Mouse (Mus musculus) erythroblast, adult 5-6 weeks (primary cell): ENCODE results near the gene 1500009L16Rik. TPM values are rescaled to one million over a fixed set of nuclear protein-coding genes. Genes with fewer than 3 reads are reported as not detected.

Source experiments
- ATAC-seq: replicated peaks from 2 replicates; pipeline ENCODE4 v1.8.0; 2016; ENCODE audit warnings: moderate number of reproducible peaks, mild to moderate bottlenecking, moderate TSS enrichment, inconsistent platforms; ENCODE audit not compliant: poor library complexity, low FRiP score, severe bottlenecking
- total RNA-seq, 2 experiments: library from RNA; stranded (forward) in 1 of 2; stranded (reverse) in 1 of 2; fragments of 150-400 nt in 1 of 2; fragments of 200-764, 138-1000 nt in 1 of 2; gene quantifications; 2 replicates each; pipeline versions ENCODE4 v1.2.3 to v1.2.4; 2015 to 2017; ENCODE audit warnings: low replicate concordance in 2 of 2

1500009L16Rik gene
- total RNA-seq, 2 experiments from 2014 or later: not detected

DNA sequence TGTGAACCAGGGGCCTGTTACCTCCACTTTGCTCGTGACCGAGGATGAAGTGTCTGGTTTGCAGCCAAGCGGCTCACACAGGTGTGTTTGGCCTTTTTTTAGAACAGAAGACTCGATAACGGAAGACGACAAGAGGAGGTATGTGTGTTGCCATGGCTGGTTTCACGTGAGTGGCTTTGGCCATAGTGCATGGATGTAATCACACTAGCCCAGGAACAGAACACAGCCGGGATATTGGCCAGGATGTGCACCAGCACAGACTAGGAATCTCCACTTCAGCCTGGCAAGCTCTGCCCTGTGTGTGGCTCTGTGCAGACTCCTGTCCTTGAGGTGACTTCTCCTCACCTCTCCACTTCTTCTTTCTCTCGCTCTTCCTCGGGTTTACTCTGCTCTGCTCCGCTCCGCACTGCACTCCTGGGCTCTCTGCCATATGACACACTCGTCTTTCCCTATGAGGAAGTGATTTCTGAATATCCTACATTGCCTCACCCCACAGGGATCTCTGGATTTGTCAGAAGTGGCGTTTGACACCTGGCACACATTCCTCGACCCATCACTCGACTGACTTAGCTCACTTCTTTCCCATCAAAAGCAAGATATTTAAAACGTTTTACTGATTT lies 34.8 kb downstream of the 1500009L16Rik start:
- no peak for ATAC-seq

- no peak for ATAC-seq
Measured at GRCm38 (mm10) chr10:83758732-83759131, 36.1 kb downstream of the 1500009L16Rik start.

GRCm38 (mm10) chr10:83760535-83760934 lies 37.9 kb downstream of the 1500009L16Rik start:
- no peak for ATAC-seq

- no peak for ATAC-seq
Measured at GRCm38 (mm10) chr10:83763891-83764290, 41.2 kb downstream of the 1500009L16Rik start.

DNA sequence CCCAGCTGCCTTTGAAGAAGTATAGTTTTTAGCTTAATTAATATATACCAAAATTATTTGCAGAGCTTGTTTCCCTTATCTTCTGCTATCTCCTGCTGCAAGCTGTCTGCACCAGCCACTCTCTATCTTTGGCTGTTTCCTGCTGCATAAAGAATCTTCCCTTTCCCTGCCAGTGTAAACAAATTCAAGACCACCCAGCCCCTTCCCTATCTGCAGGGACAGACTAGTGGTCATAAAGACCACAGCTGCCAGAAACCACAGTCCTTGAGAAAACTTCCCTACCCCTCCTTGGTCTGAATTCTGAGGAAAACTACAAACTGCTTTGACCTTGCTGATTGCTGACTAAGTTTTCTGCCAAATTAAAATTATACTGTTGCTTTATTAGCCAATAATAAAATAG lies 44.2 kb downstream of the 1500009L16Rik start:
- no peak for ATAC-seq

DNA sequence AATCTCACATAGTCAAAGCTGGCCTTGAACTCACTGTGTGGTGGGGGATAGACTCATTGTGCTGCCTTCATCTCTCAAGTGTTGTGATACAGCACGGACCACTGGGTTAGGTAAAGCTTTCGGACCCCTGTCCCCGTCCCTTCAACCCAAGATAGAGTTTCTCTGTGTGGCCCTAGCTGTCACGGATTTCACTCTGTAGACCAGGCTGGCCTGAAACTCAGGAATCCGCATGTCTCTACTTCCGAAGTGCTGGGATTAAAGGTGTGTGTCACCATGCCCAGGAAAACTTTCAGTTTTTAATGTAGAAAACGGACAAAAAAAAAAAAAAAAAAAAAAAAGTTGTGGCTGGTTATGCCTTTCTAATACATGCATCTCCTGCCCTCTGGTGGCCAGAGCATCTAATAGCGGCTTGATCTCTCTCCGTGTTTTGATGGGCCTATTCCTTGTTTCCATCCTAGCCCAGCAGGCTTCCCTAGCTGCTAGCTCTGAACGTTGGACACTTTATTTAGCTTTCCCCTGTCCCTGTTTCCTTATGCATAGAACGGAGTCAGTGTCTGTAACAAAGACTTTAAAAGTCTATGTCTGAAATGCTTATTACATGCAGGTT lies 53.7 kb downstream of the 1500009L16Rik start:
- no peak for ATAC-seq

DNA sequence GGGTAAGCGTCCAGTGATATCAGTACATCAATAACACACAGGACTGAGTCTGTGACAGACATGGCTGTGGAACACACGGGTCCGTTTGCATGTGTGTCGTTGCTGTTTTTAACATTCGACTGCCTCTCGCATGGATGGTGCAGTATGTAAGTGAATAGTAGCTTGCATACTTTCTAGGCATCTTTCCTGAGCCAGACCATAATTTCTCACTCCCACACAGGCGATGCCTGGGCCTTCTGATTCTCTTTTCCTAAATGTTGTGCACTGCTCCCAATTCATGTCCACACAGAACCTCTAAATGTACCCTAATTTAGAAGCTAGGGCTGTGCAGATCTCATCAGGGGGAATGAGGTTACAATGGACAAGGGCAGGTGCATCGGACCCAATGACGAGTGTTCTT lies 54.6 kb downstream of the 1500009L16Rik start:
- ATAC-seq: no peak

GRCm38 (mm10) chr10:83781854-83782253 lies 59.2 kb downstream of the 1500009L16Rik start:
- no peak for ATAC-seq

DNA sequence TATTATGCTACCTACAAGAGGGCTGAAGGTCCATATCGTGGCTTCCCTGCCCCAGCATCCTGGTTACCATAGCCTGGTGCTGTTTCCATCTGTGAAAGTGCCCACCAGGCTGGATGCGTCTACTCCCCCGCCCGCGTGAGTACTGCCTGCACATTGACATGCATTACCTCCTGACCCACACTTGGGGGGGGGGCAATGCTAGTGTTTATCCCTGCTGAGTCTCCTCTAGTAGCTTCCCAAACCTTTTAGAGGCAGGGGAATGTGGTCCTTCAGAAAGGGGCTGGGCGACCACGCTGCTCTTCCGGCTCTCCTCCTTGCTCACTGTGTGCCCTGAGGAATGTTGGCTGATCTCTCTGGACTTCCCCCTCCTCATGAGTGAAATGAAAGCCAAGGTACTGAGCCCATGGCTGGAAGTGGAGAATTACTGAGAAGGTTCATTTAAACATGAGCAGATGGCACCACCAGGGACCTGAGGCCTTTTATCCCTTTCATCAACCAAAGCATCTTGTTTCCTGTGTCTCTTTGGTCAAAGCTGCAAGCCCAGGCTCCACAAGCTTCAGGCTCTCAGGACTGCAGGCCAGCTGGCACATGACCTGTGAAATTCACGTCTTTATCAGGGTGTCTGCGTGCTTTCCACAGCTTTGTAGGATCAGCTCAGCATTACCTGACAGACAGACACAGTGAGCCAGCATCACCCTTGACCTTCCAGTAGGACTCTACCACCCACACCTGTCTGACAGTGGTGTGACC lies 59.9 kb downstream of the 1500009L16Rik start:
- no peak for ATAC-seq

- ATAC-seq: no peak
Measured at GRCm38 (mm10) chr10:83785003-83785402, 62.3 kb downstream of the 1500009L16Rik start.

DNA sequence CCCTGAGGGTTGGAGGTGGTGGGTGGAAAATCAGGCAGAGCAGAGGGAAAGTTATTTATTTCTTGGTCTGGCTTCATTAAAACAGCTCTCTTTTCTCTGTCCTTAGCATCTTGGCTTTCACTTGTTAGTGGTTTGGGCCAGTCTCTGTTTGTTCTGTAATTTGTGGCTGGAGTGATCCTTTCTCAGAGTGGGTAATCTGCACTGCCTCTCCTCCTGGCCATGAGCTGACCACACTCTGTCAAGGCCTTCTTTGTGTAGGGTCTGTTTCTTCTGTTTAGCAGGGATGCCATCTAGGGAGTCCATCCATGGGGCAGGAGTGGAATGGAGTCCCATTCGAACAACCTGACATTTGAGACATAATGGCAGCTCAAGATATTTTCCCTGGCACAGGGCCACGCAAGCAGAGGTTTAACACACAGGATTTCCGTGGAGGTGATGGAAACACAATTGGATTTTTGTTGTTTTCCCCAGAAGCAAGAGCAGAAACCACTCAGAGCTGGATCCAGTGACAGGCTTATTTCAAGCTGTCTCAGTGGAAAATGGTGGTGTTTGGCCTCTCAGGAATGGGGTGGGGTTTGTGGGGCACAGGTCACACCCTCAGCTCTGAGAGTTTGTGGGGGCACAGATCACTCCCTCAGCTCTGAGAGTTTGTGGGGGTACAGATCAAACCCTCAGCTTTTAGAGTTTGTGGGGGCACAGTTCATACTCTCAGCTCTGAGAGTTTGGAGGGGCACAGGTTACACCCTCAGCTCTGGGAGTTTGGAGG lies 63.1 kb downstream of the 1500009L16Rik start:
- ATAC-seq: no peak

DNA sequence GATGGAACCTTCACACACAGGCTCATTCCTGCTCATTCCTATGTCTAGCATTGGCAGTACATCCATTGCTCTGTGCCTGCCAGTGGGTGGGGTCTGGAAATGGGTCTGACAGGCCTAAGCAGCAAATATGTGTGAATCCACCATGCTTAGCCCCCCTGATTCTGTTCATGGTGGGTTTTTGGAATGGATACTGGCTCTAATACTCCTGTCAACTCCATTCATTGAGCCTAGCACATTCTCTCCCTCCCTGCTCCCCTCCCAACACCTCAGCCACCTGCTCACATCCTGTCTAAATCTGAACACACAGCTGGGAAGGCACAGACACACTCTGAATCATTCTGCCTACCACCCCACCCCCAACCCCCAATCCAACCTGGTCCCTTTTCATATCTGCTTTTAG lies 72.4 kb downstream of the 1500009L16Rik start:
- no peak for ATAC-seq

DNA sequence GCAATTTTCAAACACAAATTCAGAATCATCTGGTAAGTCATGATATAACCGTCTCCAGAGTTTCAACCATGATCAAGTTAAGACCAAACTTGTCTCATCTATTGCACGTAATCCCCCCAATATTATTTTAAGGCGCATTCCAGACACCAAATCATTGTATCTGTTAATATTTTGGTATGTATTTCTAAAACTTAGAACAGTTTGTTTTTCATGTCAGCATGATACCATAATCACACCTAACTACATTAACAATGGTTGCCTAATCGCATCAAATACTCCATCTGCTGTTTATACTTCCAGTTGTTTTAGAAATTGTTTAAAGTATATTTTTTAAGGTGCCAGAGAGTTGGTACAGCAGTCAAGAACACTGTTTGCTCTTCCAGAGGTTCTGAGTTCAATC lies 72.8 kb downstream of the 1500009L16Rik start:
- no peak for ATAC-seq

DNA sequence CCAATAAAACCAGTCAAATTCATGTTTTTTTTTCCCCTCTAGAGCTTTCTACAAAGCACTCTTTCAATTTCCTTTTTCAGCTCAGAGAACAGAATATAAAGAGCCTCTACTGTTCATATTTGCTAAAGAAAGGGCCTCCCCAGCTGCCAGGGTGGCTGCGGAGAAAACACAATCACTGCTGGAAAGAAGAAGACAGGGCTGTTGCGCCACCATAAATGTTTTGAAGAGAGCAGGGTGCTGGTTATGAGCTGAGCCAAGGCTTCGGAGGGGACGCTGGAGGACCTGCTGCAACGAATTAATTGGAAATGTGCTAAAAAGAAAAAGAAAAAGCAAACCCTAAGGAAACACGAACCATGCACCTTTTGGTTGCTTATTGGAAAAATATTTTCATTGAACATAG lies 81.4 kb downstream of the 1500009L16Rik start:
- no peak for ATAC-seq

DNA sequence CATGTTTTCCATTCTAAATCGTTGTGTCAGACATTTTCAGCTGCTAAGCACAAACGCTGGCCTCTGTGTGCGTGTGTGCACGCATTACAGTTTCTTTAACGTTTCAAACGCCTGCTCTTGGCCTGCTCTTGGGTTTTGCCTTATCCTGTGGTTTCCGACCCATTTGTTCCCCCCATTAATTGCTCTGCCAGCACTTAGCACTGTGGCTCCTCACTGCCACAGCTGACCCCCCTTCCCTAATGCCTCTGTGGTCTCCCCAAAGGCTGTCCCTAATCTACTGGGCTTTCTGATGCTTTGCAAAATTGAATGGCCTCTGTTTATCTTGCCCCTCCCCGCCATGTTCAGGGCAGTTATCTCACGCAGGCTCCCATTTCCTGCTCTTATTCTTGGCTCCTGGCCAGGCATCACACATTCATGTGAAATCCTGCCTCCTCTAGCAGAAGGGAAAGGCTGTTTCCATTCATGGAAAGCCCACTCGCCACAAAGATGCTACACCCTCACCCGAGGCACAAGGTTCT lies 82.6 kb downstream of the 1500009L16Rik start:
- ATAC-seq: no peak

GRCm38 (mm10) chr10:83807251-83807650 lies 84.6 kb downstream of the 1500009L16Rik start:
- no peak for ATAC-seq
